Mouse (Mus musculus): ENCODE data around the gene Klhl41. TPM values are rescaled to one million over a fixed set of nuclear protein-coding genes. Genes with fewer than 3 reads are reported as not detected.

Gene Klhl41
- polyA plus RNA-seq, 1 experiment from 2014 or later: 0.24 TPM

DNA sequence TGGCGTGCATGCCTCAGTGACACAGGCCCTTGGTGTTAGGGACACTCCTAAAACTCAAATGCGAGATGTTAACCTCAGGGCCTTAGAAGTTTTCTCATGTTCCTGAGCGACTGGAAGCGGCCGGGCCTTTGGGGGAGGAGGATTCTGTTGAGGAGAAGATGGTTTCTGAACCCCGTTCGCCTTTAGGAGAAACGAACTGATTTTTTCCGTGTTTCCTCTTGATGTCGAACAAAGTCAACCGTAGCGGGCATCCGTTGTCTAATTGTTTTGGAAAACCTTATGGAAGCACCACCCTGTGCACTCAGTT is 53.6 kb downstream of the Klhl41 start:
- DNase-seq (ENCODE audit: low spot score): no peak
- under 1% methylated on average over 13 of the region's 13 CpGs for WGBS

More for the DNA sequence above, 53.6 kb downstream of the Klhl41 start:
- Histone ChIP-seq H3K4me1 (replicated peaks; ENCODE audit: control insufficient read depth, insufficient read depth, low read length) (peaks cover 11% of the 10 kb centered on the region; the same call in 1 of the 2 replicates), H3K4me3 (replicated peaks; ENCODE audit: low read length) (peak overlapping the region; percentile 87), H3K36me3 (replicated peaks; ENCODE audit: control insufficient read depth, insufficient read depth) (no peaks in the 10 kb centered on the region), H3K27me3 (ENCODE audit: control insufficient read depth, insufficient read depth, low read length) (no peaks in the 10 kb centered on the region), H3K27ac (peak overlapping the region; percentile 79), H3K9ac (peak overlapping the region; percentile 84), H3K9me3 (ENCODE audit: control insufficient read depth, low read length) (no peaks in the 10 kb centered on the region), H3K4me2 (replicated peaks) (peak overlapping the region; percentile 83)
- ATAC-seq (ENCODE audit: low FRiP score): peak; percentile 18; the same call in 1 of the 2 replicates

Other genes with a start within 250 kb of the Klhl41 start
- gene Lrp2, start 84.1 kb upstream of the Klhl41 start, polyA plus RNA-seq (2014; fragmentation: Nextera tagmentation; extraction: Ambion mirVana): 1.1 and 1.7 TPM in 2 replicates
- gene Bbs5, start 22.9 kb upstream of the Klhl41 start, polyA plus RNA-seq (2014; fragmentation: Nextera tagmentation; extraction: Ambion mirVana): 22.5 and 24.7 TPM in 2 replicates
- 18.8 and 20.2 TPM in 2 replicates for gene Fastkd1, start 43.4 kb downstream of the Klhl41 start, polyA plus RNA-seq (2014; fragmentation: Nextera tagmentation; extraction: Ambion mirVana)
- gene Ppig, start 52.4 kb downstream of the Klhl41 start, polyA plus RNA-seq (2014; fragmentation: Nextera tagmentation; extraction: Ambion mirVana): 83.9 and 84.8 TPM in 2 replicates
- gene Ccdc173, start 119.5 kb downstream of the Klhl41 start, polyA plus RNA-seq (2014; fragmentation: Nextera tagmentation; extraction: Ambion mirVana): 2.0 and 2.3 TPM in 2 replicates
- 40.2 and 47.0 TPM in 2 replicates for gene Phospho2, start 119.5 kb downstream of the Klhl41 start, polyA plus RNA-seq (2014; fragmentation: Nextera tagmentation; extraction: Ambion mirVana)
- gene Klhl23, start 151.8 kb downstream of the Klhl41 start, polyA plus RNA-seq (2014; fragmentation: Nextera tagmentation; extraction: Ambion mirVana): 106 and 112 TPM in 2 replicates
- 225 and 239 TPM in 2 replicates for gene Ssb, start 191.4 kb downstream of the Klhl41 start, polyA plus RNA-seq (2014; fragmentation: Nextera tagmentation; extraction: Ambion mirVana)
- gene Mettl5, start 215.5 kb downstream of the Klhl41 start, polyA plus RNA-seq (2014; fragmentation: Nextera tagmentation; extraction: Ambion mirVana): 32.8 and 33.7 TPM in 2 replicates
- 16.3 and 21.3 TPM in 2 replicates for gene Ubr3, start 227.1 kb downstream of the Klhl41 start, polyA plus RNA-seq (2014; fragmentation: Nextera tagmentation; extraction: Ambion mirVana)